In the genomic region with DNA sequence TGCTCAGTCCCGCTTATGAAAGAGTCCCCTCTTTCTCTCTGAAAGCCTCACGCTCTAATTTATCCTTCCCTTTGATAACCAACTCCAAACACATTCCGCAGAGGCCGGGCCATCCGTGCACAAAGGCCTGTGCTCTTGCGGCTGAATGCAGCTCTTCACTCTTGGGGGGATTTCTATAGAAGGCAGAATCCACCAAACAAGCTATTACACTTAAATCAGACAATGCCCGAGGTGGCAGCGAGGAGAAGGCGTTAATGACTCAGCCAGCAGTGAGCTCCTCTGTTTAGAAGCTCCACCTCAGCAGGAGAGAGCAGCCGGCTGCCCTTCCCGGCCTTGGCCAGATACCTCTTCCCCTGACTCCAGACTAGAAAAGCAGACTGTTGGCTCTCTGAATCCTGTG, we compare ENCODE assay signal across 15 mouse cellular contexts.
DNase-seq lines count a peak whose midpoint lies in the region; ATAC-seq and TF ChIP-seq lines count a peak whose summit lies in the region.
"Had no signal": no experiment of that assay in that cellular context is flagged by ENCODE, and none has a peak within 500 bp of the region (broad histone marks: within the 10 kb centered on the region; RNA-seq: fewer than 3 reads in every experiment).

No protein-coding gene starts in this region.

- intact Hi-C loops in gastrocnemius, postnatal 14 days (cut with DNase I; ENCODE audit: low total_unique reads): no loop called here

- H3K9me3 ChIP-seq in heart, embryonic 13.5 days: no peaks in the 10 kb centered on the region
- no peaks in the 10 kb centered on the region for H3K9me3 ChIP-seq in heart, embryonic 11.5 days (replicated peaks; ENCODE audit: control insufficient read depth, low read length)
- H3K9me3 ChIP-seq in E14TG2a.4 (ENCODE audit: low read length): no peaks in the 10 kb centered on the region
- no peaks in the 10 kb centered on the region for H3K9me3 ChIP-seq in hindbrain, embryonic 14.5 days (ENCODE audit: control insufficient read depth, low read length)
- H3K9me3 ChIP-seq: embryonic facial prominence, embryonic 13.5 days; liver, embryonic 12.5 days had no signal

- H3K4me3 ChIP-seq in heart, embryonic 13.5 days: no peak overlapping the region
- H3K4me3 ChIP-seq in heart, embryonic 11.5 days (ENCODE audit: low read depth, low read length): no peak overlapping the region
- peak overlapping the region; percentile 26; the same call in 1 of the 2 replicates for H3K4me3 ChIP-seq in E14TG2a.4 (replicated peaks; ENCODE audit: low read length)
- H3K4me3 ChIP-seq in hindbrain, embryonic 14.5 days (replicated peaks; ENCODE audit: low read length): no peak overlapping the region
- H3K4me3 ChIP-seq: embryonic facial prominence, embryonic 13.5 days; liver, embryonic 12.5 days; megakaryocyte, embryonic 14.5 days had no signal

- H3K9ac ChIP-seq in heart, embryonic 13.5 days: peak overlapping the region; percentile 45; the same call in 1 of the 2 replicates
- H3K9ac ChIP-seq in heart, embryonic 11.5 days (ENCODE audit: low read depth, low read length): no peak overlapping the region
- 0 out of 2 replicates have a peak overlapping the region, but pooled peaks have one; percentile 4 for H3K9ac ChIP-seq in hindbrain, embryonic 14.5 days
- H3K9ac ChIP-seq: embryonic facial prominence, embryonic 13.5 days; liver, embryonic 12.5 days had no signal

- H3K27me3 ChIP-seq in heart, embryonic 13.5 days (replicated peaks): peaks cover 96% of the 10 kb centered on the region
- peaks cover 37% of the 10 kb centered on the region for H3K27me3 ChIP-seq in heart, embryonic 11.5 days (ENCODE audit: control insufficient read depth, insufficient read depth, low read length)
- H3K27me3 ChIP-seq in E14TG2a.4 (ENCODE audit: insufficient read depth, low read length): peaks cover 48% of the 10 kb centered on the region
- H3K27me3 ChIP-seq in hindbrain, embryonic 14.5 days (ENCODE audit: control insufficient read depth, insufficient read depth, low read length): no peaks in the 10 kb centered on the region; the same call in 1 of the 2 replicates

- TF ChIP-seq POLR2A in brain, embryonic 14.5 days (IDR thresholded peaks at IDR 0.05; ENCODE audit: borderline replicate concordance, extremely low read depth, insufficient read depth, insufficient read length, poor library complexity, severe bottlenecking): no peak

- no peak overlapping the region for H3K27ac ChIP-seq in heart, embryonic 13.5 days (replicated peaks)
- H3K27ac ChIP-seq in heart, embryonic 11.5 days (ENCODE audit: low read depth, low read length): no peak overlapping the region
- H3K27ac ChIP-seq in hindbrain, embryonic 14.5 days: no peak overlapping the region
- H3K27ac ChIP-seq: embryonic facial prominence, embryonic 13.5 days; liver, embryonic 12.5 days had no signal

- no peaks in the 10 kb centered on the region for H3K36me3 ChIP-seq in heart, embryonic 13.5 days
- H3K36me3 ChIP-seq in heart, embryonic 11.5 days (ENCODE audit: control insufficient read depth, insufficient read depth, low read length): no peaks in the 10 kb centered on the region
- H3K36me3 ChIP-seq in E14TG2a.4 (ENCODE audit: insufficient read depth, low read length): no peaks in the 10 kb centered on the region
- H3K36me3 ChIP-seq in hindbrain, embryonic 14.5 days (replicated peaks; ENCODE audit: control insufficient read depth, insufficient read depth): no peaks in the 10 kb centered on the region
- H3K36me3 ChIP-seq: embryonic facial prominence, embryonic 13.5 days; liver, embryonic 12.5 days had no signal

- WGBS in heart, embryonic 13.5 days: 19% methylated on average over 11 of the region's 11 CpGs
- WGBS in heart, embryonic 11.5 days (ENCODE audit: insufficient replicate concordance): 13% methylated on average over 11 of the region's 11 CpGs
- 8% methylated on average over 11 of the region's 11 CpGs for WGBS in hindbrain, embryonic 14.5 days

- no peak overlapping the region for H3K4me2 ChIP-seq in heart, embryonic 13.5 days
- no peak overlapping the region for H3K4me2 ChIP-seq in heart, embryonic 11.5 days
- no peak overlapping the region for H3K4me2 ChIP-seq in hindbrain, embryonic 14.5 days (replicated peaks)
- H3K4me2 ChIP-seq: embryonic facial prominence, embryonic 13.5 days; liver, embryonic 12.5 days had no signal

- peak; percentile 88 for DNase-seq in brain, embryonic 14.5 days (ENCODE audit: low read depth)
- DNase-seq in hindbrain, embryonic 14.5 days (ENCODE audit: low spot score): no peak
- no peak for DNase-seq in adrenal gland, postnatal 14 days
- DNase-seq in gastrocnemius, postnatal 14 days: no peak
- DNase-seq: heart, postnatal 10 days; kidney, postnatal 14 days had no signal

- no peak for TF ChIP-seq CTCF in E14TG2a.4 (conservative IDR thresholded peaks at IDR 0.05; ENCODE audit: low read length)
- no peak for TF ChIP-seq CTCF in brain, embryonic 14.5 days (IDR thresholded peaks at IDR 0.05; ENCODE audit: borderline replicate concordance, extremely low read depth, insufficient read depth, insufficient read length)

- H3K4me1 ChIP-seq in heart, embryonic 13.5 days: peaks cover 31% of the 10 kb centered on the region
- H3K4me1 ChIP-seq in heart, embryonic 11.5 days (ENCODE audit: control insufficient read depth, insufficient read depth, low read length): peaks cover 13% of the 10 kb centered on the region
- H3K4me1 ChIP-seq in E14TG2a.4 (replicated peaks; ENCODE audit: low read depth, low read length): peaks cover 32% of the 10 kb centered on the region
- peaks cover 18% of the 10 kb centered on the region for H3K4me1 ChIP-seq in hindbrain, embryonic 14.5 days (replicated peaks; ENCODE audit: control insufficient read depth, insufficient read depth, low read length)
- H3K4me1 ChIP-seq: liver, embryonic 12.5 days; megakaryocyte, embryonic 14.5 days had no signal

- ATAC-seq in heart, embryonic 13.5 days (ENCODE audit: extremely low read depth, insufficient number of reproducible peaks, low FRiP score, low TSS enrichment): no peak
- ATAC-seq in heart, embryonic 11.5 days (replicated peaks; ENCODE audit: insufficient number of reproducible peaks, low FRiP score, low TSS enrichment): no peak
- no peak for ATAC-seq in hindbrain, embryonic 14.5 days (ENCODE audit: low FRiP score)
- no peak for ATAC-seq in inflammation-experienced regulatory T-cells, adult 6 months
- ATAC-seq: activated CD4-positive, CD25-positive, alpha-beta regulatory T cell, adult 4 months; intestine, embryonic 16.5 days; liver, embryonic 12.5 days had no signal
